Mouse (Mus musculus) left cerebral cortex, adult 11 months (tissue): ENCODE data around the gene Abca17.

ENCODE experiments used
- DNase-seq: peaks from one replicate; pipeline ENCODE4 v3.0.0; 2022; ENCODE audit warnings: low spot score

Abca17 gene

GRCm38 (mm10) chr17:24350926-24351759 lies at the start of gene Abca17:
Gene Abca17, minus strand, starts transcription at chr17:24351068.
- no peak for DNase-seq

DNA sequence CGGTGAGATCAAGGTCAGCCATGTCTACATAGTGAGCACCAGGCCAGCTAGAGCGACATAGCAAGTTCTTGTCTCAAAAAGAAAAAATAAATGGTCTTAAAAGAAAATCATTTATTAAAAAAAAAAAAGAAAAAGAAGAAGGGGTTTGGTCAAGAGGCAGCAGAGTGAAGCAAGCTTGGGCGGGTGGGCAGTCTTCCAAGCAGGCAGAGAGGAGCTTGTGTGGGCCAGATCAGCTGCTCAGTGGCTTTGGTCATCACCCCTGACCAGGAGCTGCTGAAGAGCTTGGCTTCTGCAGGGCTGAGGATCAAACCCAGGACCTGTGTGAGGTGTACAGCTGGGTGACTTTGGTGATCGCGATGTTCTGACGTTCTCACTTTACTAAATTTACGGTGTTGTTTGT lies 43.6 kb upstream of the Abca17 start:
- DNase-seq = no peak

DNA sequence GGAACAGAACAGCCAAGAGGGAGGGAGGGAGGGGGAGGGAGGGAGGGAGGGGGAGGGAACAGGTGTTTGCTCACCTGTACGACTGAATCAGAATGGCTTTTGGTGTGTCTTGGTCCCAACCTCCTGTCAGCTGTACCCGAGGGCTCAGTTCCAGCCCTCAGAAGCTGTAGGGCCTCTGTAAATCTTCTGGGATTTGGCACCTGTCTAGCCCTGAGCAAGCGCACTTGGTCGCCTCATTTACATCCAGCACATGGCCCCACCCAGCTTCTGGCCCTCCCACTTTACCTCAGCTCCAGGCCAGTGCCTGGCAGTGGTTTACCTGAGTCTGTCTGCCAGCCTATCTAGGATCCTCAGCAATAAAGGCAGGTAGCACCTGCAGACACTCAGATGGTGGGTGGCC lies 42.7 kb upstream of the Abca17 start:
- DNase-seq = no peak

DNA sequence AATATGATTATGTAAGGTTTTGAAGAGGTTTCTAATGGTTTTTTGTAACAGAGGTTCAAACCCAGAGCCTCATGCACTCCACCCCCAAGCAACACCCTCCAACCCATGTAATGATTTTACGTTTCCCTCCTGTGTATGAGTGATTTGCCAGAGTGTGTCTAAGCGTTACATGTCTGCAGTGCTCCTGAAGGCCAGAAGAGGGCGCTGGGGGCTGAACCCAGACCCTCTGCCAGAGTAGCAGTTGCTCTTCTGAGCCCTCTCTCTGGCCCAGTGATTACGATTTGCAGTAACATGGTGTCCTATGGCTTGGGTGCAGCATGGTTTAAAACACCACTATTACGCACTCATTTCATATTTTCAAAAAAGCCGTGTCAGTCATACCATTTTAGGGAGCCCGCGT lies 40.3 kb upstream of the Abca17 start:
- no peak for DNase-seq

GRCm38 (mm10) chr17:24389865-24390264 lies 39.0 kb upstream of the Abca17 start:
- DNase-seq = no peak

- DNase-seq = no peak
Observed at GRCm38 (mm10) chr17:24388711-24389110, 37.8 kb upstream of the Abca17 start.

DNA sequence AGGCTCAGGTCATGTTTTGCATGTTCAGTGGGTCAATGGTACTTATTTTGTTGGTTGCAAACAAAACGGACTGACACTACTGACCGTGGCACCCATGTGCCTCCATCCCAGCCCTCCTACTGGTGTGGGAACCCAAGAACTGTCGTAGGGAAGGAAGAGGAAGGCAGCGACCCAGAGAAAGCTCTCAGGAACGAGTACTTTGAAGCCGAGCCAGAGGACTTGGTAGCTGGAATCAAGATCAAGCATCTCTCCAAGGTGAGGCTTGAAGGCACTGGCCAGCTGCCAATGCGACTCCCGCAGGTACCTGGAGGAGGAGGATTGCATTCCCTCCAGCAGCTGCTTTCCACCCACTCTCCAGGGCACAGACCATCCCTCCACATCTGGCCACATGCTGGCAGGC lies 32.9 kb upstream of the Abca17 start:
- DNase-seq = no peak

DNA sequence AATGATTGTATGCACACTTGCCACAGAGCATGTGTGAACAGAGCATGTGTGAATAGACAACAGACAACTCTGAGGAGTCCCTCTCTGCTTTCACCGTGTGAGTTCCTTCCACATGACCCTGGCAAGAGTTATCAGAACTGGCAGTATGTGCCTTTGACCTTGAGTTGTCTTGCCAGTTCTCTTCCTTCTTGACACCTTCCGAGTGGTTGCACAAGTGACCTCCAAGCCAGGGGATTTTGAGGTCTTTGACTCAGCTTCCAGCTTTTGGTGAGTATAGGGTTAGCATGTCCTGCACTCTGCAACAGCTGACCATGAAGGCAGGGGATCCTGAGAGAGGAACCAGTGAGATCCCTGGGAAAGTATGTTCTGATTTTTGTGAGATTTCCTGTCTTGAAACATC lies 27.6 kb upstream of the Abca17 start:
- no peak for DNase-seq

- no peak for DNase-seq
Observed at GRCm38 (mm10) chr17:24375886-24376285, 25.0 kb upstream of the Abca17 start.

DNA sequence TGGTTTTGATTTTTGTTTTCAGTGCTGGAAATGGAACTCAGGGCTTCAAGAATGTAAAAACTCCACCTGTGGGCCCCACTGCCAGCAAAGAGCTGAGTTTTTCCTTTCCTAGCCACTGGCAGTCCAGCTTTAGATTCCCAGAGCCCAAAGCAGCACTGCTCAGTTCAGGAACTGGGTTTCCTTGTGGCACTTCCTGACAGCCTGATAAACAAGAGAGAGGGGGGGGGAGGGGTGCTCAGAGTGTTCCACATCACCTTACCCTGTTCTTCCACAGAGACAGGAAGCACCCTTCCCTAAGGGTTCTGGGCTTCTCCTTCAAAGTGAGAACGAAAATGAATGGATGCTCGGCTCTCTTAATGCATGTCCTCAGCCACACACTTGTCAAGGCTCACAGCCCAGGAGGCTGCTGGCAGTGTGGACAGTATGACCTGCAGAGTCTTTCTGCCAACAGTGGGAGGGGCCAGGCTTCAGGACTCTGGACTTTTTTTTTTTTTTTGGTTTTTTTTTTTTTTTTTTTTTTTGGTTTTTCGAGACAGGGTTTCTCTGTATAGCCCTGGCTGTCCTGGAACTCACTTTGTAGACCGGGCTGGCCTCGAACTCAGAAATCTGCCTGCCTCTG lies 24.3 kb upstream of the Abca17 start:
- no peak for DNase-seq

- DNase-seq = no peak
Observed at GRCm38 (mm10) chr17:24365863-24366262, 15.0 kb upstream of the Abca17 start.

DNA sequence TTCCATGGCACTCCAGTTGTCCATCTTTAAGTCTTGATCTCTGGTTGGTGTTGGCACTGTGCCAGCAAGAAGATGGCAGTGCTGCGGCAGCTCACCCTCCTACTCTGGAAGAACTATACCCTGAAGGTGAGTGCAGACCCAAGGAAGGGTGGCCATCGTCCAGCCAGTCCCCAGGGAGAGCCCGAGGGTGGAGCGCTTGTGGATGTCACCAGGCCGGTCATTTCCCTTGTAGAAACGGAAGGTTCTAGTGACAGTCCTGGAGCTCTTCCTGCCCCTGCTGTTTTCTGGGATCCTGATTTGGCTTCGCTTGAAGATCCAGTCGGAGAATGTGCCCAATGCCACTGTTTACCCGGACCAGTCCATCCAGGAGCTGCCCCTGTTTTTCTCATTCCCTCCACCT lies 13.6 kb upstream of the Abca17 start:
- no peak for DNase-seq

DNA sequence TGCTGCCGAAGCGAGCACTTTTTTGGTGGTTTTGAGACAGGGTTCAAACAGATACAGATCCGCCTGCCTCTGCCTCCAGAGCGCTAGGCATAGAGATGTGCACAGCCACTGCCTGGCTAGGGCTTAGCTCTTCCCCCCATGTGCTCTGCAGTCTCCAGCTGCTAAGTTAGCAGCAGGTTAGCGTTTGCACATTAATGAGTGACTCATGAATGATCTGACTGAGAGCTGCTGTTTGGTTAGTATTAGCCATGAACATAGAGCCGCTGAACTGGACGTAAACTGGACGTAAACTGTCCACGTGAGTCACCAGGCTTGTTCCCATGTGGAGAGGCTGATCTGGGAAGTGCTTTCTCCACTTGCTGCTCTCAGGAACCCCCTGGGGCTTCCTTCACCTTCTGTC lies 11.7 kb upstream of the Abca17 start:
- no peak for DNase-seq

DNA sequence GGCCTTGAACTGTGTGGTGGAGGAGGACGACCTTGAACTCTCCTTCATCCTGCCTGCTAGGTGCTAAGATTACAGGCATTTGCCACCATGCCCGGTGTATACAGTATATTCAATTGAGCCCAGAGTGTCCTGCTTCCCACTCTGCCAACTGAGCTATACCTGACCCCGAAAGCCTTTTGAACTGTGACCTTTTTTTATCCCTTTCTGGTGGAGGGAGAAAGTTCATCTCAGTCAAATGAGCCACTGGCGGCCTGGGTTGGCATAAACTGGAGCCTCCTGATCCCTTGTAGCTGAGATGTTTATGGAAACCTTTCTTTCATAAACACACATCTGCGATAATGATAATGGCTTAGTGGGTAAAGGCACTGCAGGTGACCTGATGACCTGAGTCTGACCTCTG lies 10.4 kb upstream of the Abca17 start:
- no peak for DNase-seq

- no peak for DNase-seq
Observed at GRCm38 (mm10) chr17:24360841-24361240, 10.0 kb upstream of the Abca17 start.

DNA sequence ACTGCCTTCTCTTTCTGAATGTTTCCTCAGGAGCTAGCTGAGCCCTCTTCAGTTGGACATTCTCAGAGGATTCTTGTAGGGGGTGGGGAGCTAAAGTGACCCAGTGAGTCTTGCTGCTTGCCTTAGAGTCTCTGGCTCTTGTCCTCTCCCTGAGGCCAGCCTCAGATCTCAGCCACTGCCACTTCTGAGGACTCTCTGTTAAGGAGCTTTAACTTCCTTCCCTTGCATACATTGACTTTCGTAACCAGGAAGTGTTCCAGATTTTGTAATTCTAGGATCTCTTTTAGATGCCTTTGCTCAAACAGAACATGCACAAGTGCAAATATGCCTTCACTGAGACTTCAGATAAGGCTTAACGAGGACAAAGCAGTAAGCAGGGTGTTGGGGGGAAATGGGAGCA lies 9.0 kb upstream of the Abca17 start:
- DNase-seq = no peak

GRCm38 (mm10) chr17:24359006-24359405 lies 8.1 kb upstream of the Abca17 start:
- DNase-seq = no peak

GRCm38 (mm10) chr17:24355284-24355683 lies 4.4 kb upstream of the Abca17 start:
- no peak for DNase-seq

DNA sequence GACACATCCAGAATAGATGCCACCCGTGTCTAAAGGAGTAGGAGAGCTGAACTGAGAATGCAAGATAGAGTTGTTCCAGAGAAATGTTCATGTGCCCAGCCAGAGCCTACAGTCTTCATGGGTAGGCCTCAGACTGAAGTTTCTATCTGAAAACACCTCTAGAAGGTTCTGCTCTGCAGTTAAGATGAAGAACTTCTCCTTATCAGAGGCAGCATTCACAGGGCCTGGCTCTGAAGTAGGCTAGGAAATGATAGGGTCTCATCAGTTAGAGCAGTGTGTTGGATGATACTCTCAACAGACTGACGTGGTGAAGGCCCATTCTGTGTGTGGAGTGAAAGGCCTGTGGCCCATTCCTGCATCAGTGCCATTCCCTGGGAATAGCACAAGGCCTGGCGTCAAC lies 3.1 kb upstream of the Abca17 start:
- DNase-seq = no peak

DNA sequence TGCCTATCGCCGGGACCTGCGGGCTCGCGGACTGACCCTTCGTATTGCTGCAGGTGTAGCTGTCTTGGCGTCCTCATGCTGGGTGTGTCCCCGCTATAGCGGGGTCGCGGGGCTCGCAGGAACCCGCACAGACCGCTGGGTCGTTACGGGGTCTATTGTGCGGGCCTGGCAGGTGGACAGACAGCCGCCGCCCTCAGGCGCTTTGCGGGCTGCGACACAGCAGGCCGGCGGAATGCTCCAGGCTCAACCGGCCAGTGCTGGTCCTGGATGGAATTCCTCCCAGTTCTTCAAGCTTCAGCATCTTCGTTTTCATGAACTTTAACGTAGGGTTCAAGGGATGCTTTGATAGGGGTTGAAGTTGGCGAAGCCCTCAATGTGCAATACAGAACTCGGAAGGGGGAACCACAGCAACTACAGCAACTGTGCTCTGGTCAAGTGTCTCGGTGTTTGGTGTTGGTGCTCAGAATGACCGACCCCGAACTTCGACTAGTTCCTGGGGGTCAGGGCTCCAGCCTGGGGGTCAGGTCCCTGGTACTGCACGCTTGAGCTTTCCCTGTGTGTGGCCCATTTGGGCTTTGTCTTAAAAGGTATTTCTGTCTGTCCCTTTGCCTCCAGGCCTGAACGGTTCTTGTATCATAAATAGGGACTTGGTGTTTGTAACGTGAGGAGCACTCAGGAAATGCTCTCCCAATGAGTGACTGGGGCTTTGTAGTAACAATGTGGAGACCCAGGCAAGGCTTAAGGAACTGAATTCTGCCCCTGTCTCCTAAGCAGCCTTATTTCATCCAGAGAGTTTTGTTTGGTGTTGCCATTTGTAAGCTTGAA lies 1.7 kb upstream of the Abca17 start:
- DNase-seq = no peak

- DNase-seq = peak; percentile 94
Observed at GRCm38 (mm10) chr17:24351760-24352357, 991 bp upstream of the Abca17 start, which contains the start of gene Abca3. Gene Abca3, plus strand, starts transcription at chr17:24351950.

DNA sequence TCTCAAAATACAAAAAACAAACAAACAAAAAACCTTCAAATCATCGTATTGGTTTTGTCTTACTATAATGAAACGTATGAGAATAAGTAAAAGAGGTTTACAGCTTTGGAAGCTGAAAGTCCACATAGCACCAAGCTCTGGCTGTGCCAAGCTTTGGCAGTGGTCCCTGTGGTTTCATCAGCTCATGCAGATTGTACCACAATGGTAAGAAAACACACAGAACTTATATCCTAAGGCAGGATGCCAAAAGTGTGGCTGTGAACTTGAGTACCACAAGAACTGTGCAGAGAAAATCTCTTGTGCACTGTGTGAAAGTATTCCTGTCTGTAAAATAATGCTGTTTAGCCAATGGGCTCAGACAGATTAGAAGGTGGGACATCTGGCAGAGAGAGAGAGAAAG lies 1.7 kb downstream of the Abca17 start:
- DNase-seq = no peak
